Mouse (Mus musculus) ovary, adult 18-20 months (tissue): ENCODE measurements around the gene Cyb5r3.
"Not testable (repeated sequence)": the region's sequence is repeated elsewhere in the genome, so short reads cannot be mapped to it uniquely, and the experiment has no call there.

ENCODE experiments used
- DNase-seq: peaks from one replicate; pipeline ENCODE4 v3.0.0; 2022; ENCODE audit warnings: low spot score, mixed read lengths

Cyb5r3 gene

GRCm38 (mm10) chr15:83150694-83151093 is 21.7 kb downstream of the Cyb5r3 start:
- no peak for DNase-seq

GRCm38 (mm10) chr15:83150073-83150442 is 22.3 kb downstream of the Cyb5r3 start:
- DNase-seq, result no peak

- DNase-seq, result peak; percentile 95
Observed at GRCm38 (mm10) chr15:83149196-83150072, 23.0 kb downstream of the Cyb5r3 start, which contains the start of gene Poldip3. Poldip3 (minus strand) TSS chr15:83149384.

GRCm38 (mm10) chr15:83148801-83149195 is 23.6 kb downstream of the Cyb5r3 start:
- no peak for DNase-seq

GRCm38 (mm10) chr15:83148395-83148794 is 24.0 kb downstream of the Cyb5r3 start:
- DNase-seq, result no peak

- no peak for DNase-seq
Observed at GRCm38 (mm10) chr15:83145541-83145940, 26.9 kb downstream of the Cyb5r3 start.

GRCm38 (mm10) chr15:83142861-83143260 is 29.5 kb downstream of the Cyb5r3 start:
- no peak for DNase-seq

GRCm38 (mm10) chr15:83135654-83136053 is 36.7 kb downstream of the Cyb5r3 start:
- DNase-seq, result no peak

- no peak for DNase-seq
Observed at GRCm38 (mm10) chr15:83134671-83135070, 37.7 kb downstream of the Cyb5r3 start.

- DNase-seq, result no peak
Observed at GRCm38 (mm10) chr15:83129530-83130231, 42.7 kb downstream of the Cyb5r3 start.

GRCm38 (mm10) chr15:83127037-83127436 is 45.4 kb downstream of the Cyb5r3 start:
- DNase-seq, result not testable (repeated sequence)

- no peak for DNase-seq
Observed at GRCm38 (mm10) chr15:83126582-83126981, 45.8 kb downstream of the Cyb5r3 start.

GRCm38 (mm10) chr15:83124625-83125024 is 47.8 kb downstream of the Cyb5r3 start:
- no peak for DNase-seq

- DNase-seq, result peak; percentile 85
Observed at GRCm38 (mm10) chr15:83122566-83123145, 49.7 kb downstream of the Cyb5r3 start, which contains the start of gene Rrp7a. Rrp7a (minus strand) TSS chr15:83122801.

GRCm38 (mm10) chr15:83121709-83122565 is 50.5 kb downstream of the Cyb5r3 start:
- DNase-seq, result no peak

GRCm38 (mm10) chr15:83118360-83118759 is 54.0 kb downstream of the Cyb5r3 start:
- no peak for DNase-seq

GRCm38 (mm10) chr15:83115071-83115470 is 57.3 kb downstream of the Cyb5r3 start:
- no peak for DNase-seq

GRCm38 (mm10) chr15:83114106-83114505 is 58.3 kb downstream of the Cyb5r3 start:
- DNase-seq, result no peak

GRCm38 (mm10) chr15:83112898-83113297 is 59.5 kb downstream of the Cyb5r3 start:
- DNase-seq, result peak; percentile 53

GRCm38 (mm10) chr15:83111874-83112273 is 60.5 kb downstream of the Cyb5r3 start:
- no peak for DNase-seq

GRCm38 (mm10) chr15:83111290-83111689 is 61.1 kb downstream of the Cyb5r3 start:
- no peak for DNase-seq

- no peak for DNase-seq
Observed at GRCm38 (mm10) chr15:83107814-83108213, 64.6 kb downstream of the Cyb5r3 start.
